Mouse (Mus musculus): Measurements from ENCODE around the gene Git1.

DNA sequence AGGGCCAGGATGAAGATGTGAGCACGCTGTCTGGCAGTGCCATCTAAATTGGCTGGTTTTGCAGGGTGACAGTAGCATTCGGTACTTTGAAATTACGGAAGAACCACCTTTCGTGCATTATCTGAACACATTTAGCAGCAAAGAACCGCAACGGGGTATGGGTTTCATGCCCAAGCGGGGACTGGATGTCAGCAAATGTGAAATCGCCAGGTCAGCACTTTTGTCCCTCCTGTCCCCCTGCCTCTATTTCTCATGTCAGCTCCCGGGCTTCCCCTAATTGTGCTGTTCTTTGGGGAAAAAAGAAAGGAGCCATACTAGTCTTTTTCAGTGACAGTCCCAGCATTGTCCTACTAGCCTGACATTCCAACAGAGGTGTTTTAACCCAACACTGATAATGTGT lies 25.0 kb upstream of the Git1 start:
- TF ChIP-seq CTCF (IDR thresholded peaks at IDR 0.05; ENCODE audit: control insufficient read depth, insufficient read depth, insufficient read length) = no peak
- no peak for TF ChIP-seq MAX (IDR thresholded peaks at IDR 0.05)
- TF ChIP-seq MYOG (IDR thresholded peaks at IDR 0.05; ENCODE audit: control insufficient read depth, extremely low read depth, insufficient read length) = no peak
- no peak for TF ChIP-seq MYOD1 (IDR thresholded peaks at IDR 0.05; ENCODE audit: control insufficient read depth, insufficient read length, low read depth)
